Mouse (Mus musculus) cortical plate, adult 2 months (tissue): ENCODE measurements around the gene March1. TPM values are rescaled to one million over a fixed set of nuclear protein-coding genes. Genes with fewer than 3 reads are reported as not detected.

Experiments
- H3K27ac ChIP-seq: fragments of 200-500 bp; 2 replicates; pipeline ENCODE4 v1.5.1; 2012; ENCODE audit warnings: low read length, control low read depth, inconsistent platforms; ENCODE audit not compliant: insufficient read depth
- H3K4me1 ChIP-seq: fragments of 200-500 bp; 2 replicates; pipeline ENCODE4 v1.6.1; 2011; ENCODE audit warnings: low read length; ENCODE audit not compliant: control insufficient read depth, insufficient read depth
- H3K4me3 ChIP-seq: fragments of 200-500 bp; 2 replicates; pipeline ENCODE4 v1.5.1; 2011; ENCODE audit warnings: mild to moderate bottlenecking, low read length, control low read depth; ENCODE audit not compliant: insufficient read depth
- CTCF ChIP-seq: fragments of 200-500 bp; IDR thresholded peaks from 2 replicates; pipeline ENCODE4 v1.5.1; 2011; ENCODE audit warnings: mild to moderate bottlenecking, control low read depth, low read length; ENCODE audit not compliant: insufficient read depth; ENCODE audit errors: extremely low read depth
- POLR2A ChIP-seq: fragments of 200-500 bp; IDR thresholded peaks from 2 replicates; pipeline ENCODE4 v1.6.1; 2011; ENCODE audit warnings: mild to moderate bottlenecking, low read length, control low read depth; ENCODE audit not compliant: insufficient read depth; ENCODE audit errors: extremely low read depth
- polyA plus RNA-seq: library from polyadenylated mRNA; depleted of rRNA; stranded (reverse); fragments of >200 nt; gene quantifications from 2 replicates; pipeline ENCODE4 v1.2.3, GENCODE M21; 2012

Gene March1
- polyA plus RNA-seq, 1 experiment = 15.0 TPM

DNA sequence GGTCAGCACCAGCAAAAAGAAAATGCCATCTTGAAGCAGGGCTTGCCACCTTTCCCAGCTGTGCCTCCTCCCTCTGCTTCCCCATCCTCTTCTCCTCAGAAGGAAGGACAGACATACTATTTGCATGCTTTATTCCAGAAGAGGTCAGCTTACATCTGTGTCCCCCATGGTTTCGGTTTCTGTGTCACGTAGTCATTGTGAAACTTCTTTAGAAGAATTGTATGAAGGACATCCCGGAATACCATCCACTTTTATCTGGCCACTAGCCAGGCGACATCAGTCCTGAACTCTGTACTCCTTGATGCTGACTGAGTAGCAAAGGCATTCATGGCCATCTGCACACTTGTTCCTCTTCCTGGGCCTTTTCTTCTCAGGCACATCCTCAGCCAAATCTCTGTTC lies 820.8 kb downstream of the March1 start:
- Histone ChIP-seq H3K27ac (no peak overlapping the region), H3K4me3 (no peak overlapping the region), H3K4me1 (no peaks in the 10 kb centered on the region)
- TF ChIP-seq POLR2A (no peak), CTCF (no peak)

DNA sequence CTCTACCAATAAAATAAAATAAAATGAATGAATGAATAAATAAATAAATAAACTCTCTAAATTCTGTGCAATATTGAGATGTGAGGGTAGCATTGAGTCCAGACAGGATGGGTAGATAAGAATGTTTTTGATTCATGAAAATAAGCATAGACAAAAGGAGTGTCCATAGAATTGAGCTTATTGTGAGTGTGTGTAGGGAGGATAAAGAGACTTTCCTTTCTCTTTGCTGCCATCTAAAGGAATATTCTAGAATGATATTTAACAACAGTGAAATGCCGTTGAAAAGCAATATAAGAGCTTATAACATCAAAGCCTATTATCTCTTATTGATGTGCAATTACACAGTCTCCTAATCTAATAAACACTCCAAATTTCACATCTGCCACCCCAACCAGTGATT lies 823.4 kb downstream of the March1 start:
- TF ChIP-seq POLR2A (no peak), CTCF (no peak)
- H3K27ac ChIP-seq = no peak overlapping the region
- H3K4me1 ChIP-seq = no peaks in the 10 kb centered on the region
- no peak overlapping the region for H3K4me3 ChIP-seq

DNA sequence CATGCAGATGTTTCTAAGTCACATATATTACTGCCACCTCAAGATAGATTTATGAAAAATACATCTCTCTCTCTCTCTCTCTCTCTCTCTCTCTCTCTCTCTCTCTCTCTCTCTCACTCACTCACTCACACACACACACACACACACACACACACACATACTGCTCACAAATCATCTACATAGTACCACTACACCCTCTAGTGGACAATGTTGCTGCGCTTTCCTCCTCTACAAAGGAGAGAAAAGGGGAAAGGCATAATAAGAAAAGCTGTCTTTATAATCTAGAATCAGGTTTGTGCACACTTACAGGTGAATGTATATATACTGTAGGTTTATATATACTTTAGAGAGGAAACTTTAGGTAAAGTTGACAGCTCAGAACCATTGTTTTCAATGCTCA lies 825.1 kb downstream of the March1 start:
- Histone ChIP-seq H3K4me3 (no peak overlapping the region), H3K27ac (no peak overlapping the region), H3K4me1 (no peaks in the 10 kb centered on the region)
- 0 out of 2 replicates have a peak, but pooled peaks have one; percentile 1 for TF ChIP-seq CTCF
- no peak for TF ChIP-seq POLR2A

DNA sequence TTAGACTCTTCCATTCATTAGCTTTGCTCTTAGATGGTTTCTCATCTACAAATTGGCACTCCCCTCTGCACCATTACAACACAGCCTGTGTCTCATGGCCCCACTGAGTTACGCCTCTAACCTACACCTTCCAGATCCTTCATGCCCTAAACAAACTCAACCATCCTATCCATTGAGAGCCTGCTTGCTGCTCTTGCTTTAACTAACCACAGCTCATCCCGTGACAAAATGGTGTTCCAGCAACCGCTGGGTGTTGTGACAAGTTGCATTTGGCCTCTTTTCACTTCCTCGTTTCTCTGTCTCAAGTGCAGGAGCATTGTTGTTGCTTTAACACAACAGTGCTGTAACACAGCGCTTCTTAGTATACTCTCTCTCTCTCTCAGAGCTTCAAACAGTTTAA lies 826.4 kb downstream of the March1 start:
- no peak overlapping the region for H3K27ac ChIP-seq
- H3K4me3 ChIP-seq = no peak overlapping the region
- no peak for TF ChIP-seq CTCF
- H3K4me1 ChIP-seq = no peaks in the 10 kb centered on the region

DNA sequence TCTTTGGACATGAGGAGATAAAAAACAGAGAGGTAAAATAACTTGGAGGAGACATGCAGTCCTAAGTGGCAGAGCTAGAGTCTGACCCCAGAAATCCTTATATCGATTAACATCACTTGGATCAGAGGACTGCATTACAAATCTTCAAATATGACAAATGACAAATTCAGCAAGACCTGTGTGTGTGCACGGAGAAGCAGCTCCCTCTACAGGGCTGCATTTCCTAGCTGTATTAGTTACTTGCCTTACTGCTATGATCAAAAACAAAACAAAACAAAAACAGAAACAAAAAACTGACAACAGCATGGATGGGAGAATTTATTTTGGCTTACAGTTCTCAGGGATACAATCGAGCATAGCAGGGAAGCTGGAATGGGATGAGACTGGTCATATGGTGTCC lies 827.7 kb downstream of the March1 start:
- TF ChIP-seq POLR2A (no peak), CTCF (no peak)
- Histone ChIP-seq H3K27ac (no peak overlapping the region), H3K4me3 (no peak overlapping the region), H3K4me1 (no peaks in the 10 kb centered on the region)

DNA sequence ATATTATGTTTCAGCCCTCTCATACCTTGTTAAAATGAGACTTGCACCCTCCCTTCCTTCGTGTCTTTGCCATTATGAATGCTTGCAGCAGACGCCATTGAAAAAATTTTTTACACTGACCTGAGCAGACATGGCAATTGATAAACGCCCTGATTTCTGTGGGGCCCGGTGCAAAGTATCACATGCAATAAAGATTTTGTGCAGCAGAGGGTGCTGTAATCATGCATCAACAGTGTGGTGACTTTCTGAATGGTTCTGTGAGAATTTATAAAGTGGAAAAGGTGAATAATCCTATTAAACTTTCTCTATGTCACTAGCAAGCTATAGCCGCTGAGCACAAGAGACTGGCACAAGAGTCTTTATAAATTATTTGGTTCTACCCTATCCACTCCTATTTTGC lies 833.0 kb downstream of the March1 start:
- peak; percentile 44; the same call in 1 of the 2 replicates for TF ChIP-seq CTCF
- TF ChIP-seq POLR2A = no peak
- H3K4me1 ChIP-seq = no peaks in the 10 kb centered on the region
- no peak overlapping the region for H3K4me3 ChIP-seq
- no peak overlapping the region for H3K27ac ChIP-seq

DNA sequence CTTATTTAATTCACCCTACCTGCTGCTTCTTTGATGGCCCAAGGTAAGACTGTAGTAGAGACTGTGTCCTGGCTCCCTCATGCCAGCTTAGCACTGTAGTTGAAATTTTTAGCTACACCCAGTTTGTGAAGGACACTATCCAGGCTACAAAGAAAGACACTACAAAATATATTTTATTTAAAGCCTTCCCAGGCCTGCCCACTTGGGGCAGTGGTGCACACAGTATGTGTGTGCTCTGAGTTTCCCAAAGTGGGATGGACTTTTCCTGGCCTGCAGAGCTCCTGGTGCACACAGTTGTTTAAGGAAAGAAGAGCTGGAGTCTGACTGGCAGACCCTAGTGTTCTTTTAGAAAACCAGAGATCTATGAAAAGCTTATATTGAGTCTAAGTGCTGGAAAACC lies 839.4 kb downstream of the March1 start:
- TF ChIP-seq POLR2A (no peak), CTCF (no peak)
- Histone ChIP-seq H3K4me3 (no peak overlapping the region), H3K4me1 (no peaks in the 10 kb centered on the region), H3K27ac (no peak overlapping the region)

DNA sequence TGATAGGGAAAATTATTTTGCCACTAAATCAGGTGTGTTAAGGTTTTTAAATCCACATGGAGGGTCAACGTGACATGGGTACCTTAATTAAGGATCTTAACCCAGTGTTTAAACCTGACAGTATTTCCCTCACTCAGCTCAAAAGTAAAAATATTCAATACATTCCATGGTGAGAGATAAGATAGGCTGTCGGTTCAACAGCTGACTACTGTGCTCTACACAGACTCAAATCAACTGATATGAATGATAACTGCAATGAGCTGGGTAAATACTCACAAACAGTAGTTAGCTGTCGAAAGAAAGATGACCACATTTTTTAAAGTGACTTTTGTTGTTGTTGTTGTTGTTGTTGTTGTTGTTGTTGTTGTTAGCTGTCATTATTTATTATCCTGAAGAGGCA lies 852.1 kb downstream of the March1 start:
- no peak overlapping the region for H3K27ac ChIP-seq
- no peaks in the 10 kb centered on the region for H3K4me1 ChIP-seq
- no peak overlapping the region for H3K4me3 ChIP-seq
- no peak for TF ChIP-seq CTCF
- TF ChIP-seq POLR2A = no peak

DNA sequence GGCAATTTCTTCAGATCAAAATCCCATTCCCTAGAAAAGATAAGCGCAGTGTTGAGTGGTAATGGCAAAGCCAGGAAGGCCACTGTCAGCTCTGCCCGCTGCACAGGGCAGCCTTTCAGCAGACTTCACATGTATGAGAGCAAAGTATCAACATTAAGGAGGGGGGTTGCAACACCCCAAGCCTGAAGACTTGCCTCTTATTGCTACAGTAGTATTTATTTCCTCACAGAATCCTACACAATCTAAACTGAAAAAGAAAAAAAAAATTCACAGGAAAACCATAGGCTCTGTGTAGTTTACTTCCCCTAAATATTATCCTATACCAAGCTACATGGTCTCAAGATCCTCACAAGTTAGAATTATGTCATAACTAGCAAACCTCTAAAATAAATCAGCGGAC lies 859.2 kb downstream of the March1 start:
- TF ChIP-seq CTCF = no peak
- no peak for TF ChIP-seq POLR2A
- no peak overlapping the region for H3K27ac ChIP-seq
- H3K4me3 ChIP-seq = no peak overlapping the region
- H3K4me1 ChIP-seq = no peaks in the 10 kb centered on the region

DNA sequence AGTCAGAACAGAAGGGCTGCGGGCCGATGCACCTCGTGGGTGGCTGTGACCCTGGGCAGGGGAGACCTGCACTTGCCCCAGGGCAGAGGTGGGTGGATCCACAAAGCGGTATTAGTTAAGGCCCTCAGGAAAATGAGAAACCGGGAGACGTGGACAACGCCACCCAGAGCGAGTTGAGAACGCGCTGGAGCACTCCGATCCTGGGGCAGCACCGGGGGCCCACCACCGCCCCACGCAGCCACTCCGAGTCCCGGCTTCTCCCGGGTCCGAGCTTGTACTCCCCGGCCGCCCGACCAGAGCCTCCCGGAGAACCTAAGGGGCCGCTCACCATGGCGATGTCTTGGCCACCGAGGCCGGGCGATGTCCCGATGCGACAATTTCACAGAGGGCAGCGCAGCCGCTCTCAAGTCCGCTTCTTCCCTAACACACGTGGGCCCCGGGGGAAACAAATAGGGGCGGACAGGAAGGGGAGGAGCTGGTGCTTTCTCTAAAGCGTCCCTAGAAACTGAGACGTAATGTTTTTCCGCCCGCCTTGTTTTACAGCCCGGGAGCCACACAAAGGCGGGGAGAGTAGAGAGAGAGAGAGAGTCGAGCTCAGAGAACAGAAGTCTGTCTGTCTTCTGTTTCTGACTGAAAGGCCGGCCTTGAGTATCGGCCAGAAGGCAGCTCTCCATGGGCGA lies 868.5 kb downstream of the March1 start, which contains the start of gene Tma16:
Tma16 (minus strand) TSS at position 447 of the 680 bp plus-strand sequence.
- TF ChIP-seq POLR2A = no peak; the same call in 1 of the 2 replicates
- TF ChIP-seq CTCF = no peak
- peak within 1 kb of the TSS; percentile 88 for H3K4me3 ChIP-seq
- H3K4me1 ChIP-seq = no peaks in the 10 kb centered on the region
- H3K27ac ChIP-seq = no peak within 1 kb of the TSS
